Mouse (Mus musculus) lung, adult 2 months (tissue): ENCODE results near the gene Mrm3.

ENCODE experiments used
- CTCF ChIP-seq: fragments of 200-500 bp; IDR thresholded peaks from 2 replicates; pipeline ENCODE4 v1.5.1; 2011; ENCODE audit warnings: mild to moderate bottlenecking, low read length, control low read depth; ENCODE audit not compliant: insufficient read depth
- POLR2A ChIP-seq: fragments of 200-500 bp; IDR thresholded peaks from 2 replicates; pipeline ENCODE4 v1.6.1; 2011; ENCODE audit warnings: low read depth, mild to moderate bottlenecking, control low read depth, low read length, borderline replicate concordance; ENCODE audit errors: extremely low read depth

DNA sequence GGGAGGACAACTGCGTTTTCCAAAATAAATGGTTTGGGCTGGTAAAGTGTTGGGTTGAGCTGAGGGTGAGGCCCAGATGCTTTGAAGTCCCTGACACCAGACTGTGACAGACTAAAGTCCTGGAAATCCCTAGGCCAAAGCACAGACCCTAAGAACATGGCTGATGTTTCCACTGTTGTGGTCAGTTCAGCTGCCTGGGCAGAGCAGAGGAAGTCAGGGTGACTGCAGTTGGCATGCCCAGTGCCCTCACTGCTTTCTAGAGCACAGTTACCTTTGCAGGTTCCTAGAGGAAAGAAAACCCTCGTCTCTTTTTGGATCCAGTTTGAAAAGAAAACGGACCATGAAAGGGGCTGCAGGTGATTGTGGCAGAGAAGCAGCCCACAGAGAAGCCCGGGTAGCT, 13.9 kb downstream of the Mrm3 start:
- TF ChIP-seq CTCF (no peak), POLR2A (no peak)
